Mouse (Mus musculus) MEL (cell line): ENCODE data around the gene Eno2.

Experiments used
- CTCF ChIP-seq, 3 experiments: IDR thresholded peaks in 2 of 3; conservative IDR thresholded peaks in 1 of 3; 2 replicates each; pipeline ENCODE4 v1.5.1; 2011 to 2012; ENCODE audit warnings: low read length in 3 of 3, low read depth in 2 of 3, mild to moderate bottlenecking in 2 of 3, improper control_type of control experiment in 1 of 3, inconsistent platforms in 1 of 3, mixed read lengths in 1 of 3, moderate library complexity in 1 of 3; ENCODE audit not compliant: control insufficient read depth in 1 of 3, insufficient read depth in 1 of 3, poor library complexity in 1 of 3, severe bottlenecking in 1 of 3
- ELF1 ChIP-seq: IDR thresholded peaks from 2 replicates; pipeline ENCODE4 v1.6.1; 2014; ENCODE audit warnings: low read depth, mild to moderate bottlenecking, inconsistent platforms, low read length, improper control_type of control experiment, moderate library complexity
- GATA1 ChIP-seq: IDR thresholded peaks from 2 replicates; pipeline ENCODE4 v1.6.1; 2011; ENCODE audit warnings: low read depth, low read length, improper control_type of control experiment
- JUND ChIP-seq: IDR thresholded peaks from 2 replicates; pipeline ENCODE4 v1.6.1; 2011; ENCODE audit warnings: low read depth, mild to moderate bottlenecking, improper control_type of control experiment, low read length
- MAFK ChIP-seq: IDR thresholded peaks from 2 replicates; pipeline ENCODE4 v1.6.1; 2011; ENCODE audit warnings: low read depth, mild to moderate bottlenecking, low read length, improper control_type of control experiment, borderline replicate concordance
- POLR2A ChIP-seq, 2 experiments: IDR thresholded peaks; 2 replicates each; pipeline ENCODE4 v1.6.1; 2011 to 2012; ENCODE audit warnings: low read length in 2 of 2, mild to moderate bottlenecking in 2 of 2, control low read depth in 1 of 2, improper control_type of control experiment in 1 of 2, low read depth in 1 of 2, moderate library complexity in 1 of 2; ENCODE audit not compliant: control insufficient read depth in 1 of 2, insufficient read depth in 1 of 2, poor library complexity in 1 of 2
- USF1 ChIP-seq: IDR thresholded peaks from 2 replicates; pipeline ENCODE4 v1.6.1; 2014; ENCODE audit warnings: low read depth, mild to moderate bottlenecking, inconsistent platforms, low read length, improper control_type of control experiment, moderate library complexity
- USF2 ChIP-seq, 2 experiments: IDR thresholded peaks; 2 replicates each; pipeline ENCODE4 v1.6.1; 2011 to 2012; ENCODE audit warnings: improper control_type of control experiment in 2 of 2, low read length in 2 of 2, borderline replicate concordance in 1 of 2, inconsistent platforms in 1 of 2, low read depth in 1 of 2, mild to moderate bottlenecking in 1 of 2; ENCODE audit not compliant: insufficient read depth in 1 of 2
- ZMIZ1 ChIP-seq: IDR thresholded peaks from 2 replicates; pipeline ENCODE4 v1.6.1; 2012; ENCODE audit warnings: low read depth, mild to moderate bottlenecking, inconsistent platforms, low read length, improper control_type of control experiment, moderate library complexity

DNA sequence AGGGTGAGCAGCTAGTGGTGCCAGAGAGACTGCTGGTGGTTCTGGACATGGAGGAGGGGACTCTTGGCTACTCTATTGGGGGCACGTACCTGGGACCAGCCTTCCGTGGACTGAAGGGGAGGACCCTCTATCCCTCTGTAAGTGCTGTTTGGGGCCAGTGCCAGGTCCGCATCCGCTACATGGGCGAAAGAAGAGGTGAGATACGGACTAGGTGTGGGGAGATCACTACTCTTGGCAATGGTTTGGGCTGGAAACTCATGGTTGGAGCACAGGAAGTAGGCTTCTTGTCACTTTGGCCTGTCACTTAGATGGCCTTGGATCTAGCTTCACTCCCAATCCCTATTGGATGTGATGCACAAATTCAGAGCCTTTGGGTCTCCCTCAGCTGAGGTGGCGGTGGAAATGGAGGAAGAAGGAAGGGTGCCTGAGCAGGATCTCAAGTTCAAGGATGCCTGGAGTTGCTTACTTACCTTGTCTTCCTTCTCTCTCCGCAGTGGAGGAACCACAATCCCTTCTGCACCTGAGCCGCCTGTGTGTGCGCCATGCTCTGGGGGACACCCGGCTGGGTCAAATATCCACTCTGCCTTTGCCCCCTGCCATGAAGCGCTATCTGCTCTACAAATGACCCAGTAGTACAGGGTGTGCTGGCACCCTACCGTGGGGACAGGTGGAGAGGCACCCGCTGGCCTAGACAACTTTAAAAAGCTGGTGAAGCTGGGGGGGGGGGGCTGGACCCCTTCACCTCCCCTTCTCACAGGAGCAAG lies 40.5 kb upstream of the Eno2 start:
- no peak for TF ChIP-seq ELF1
- TF ChIP-seq POLR2A (IDR thresholded peaks at IDR 0.05; ENCODE audit: control insufficient read depth in 1 of 2, insufficient read depth in 1 of 2, low read depth in 1 of 2, low read length in 2 of 2, poor library complexity in 1 of 2): peak; percentile 22 to 45; a peak in 2 of 4 replicates
- no peak for TF ChIP-seq MAFK
- TF ChIP-seq CTCF (IDR thresholded peaks at IDR 0.05 in 2 of 3, conservative IDR thresholded peaks at IDR 0.05 in 1 of 3; ENCODE audit: control insufficient read depth in 1 of 3, insufficient read depth in 1 of 3, low read depth in 2 of 3, low read length in 3 of 3, poor library complexity in 1 of 3, severe bottlenecking in 1 of 3): no peak
- no peak for TF ChIP-seq USF2 (IDR thresholded peaks at IDR 0.05; ENCODE audit: borderline replicate concordance in 1 of 2, insufficient read depth in 1 of 2, low read depth in 1 of 2, low read length in 2 of 2)
- no peak for TF ChIP-seq JUND
- no peak; the same call in 1 of the 2 replicates for TF ChIP-seq ZMIZ1
- TF ChIP-seq USF1: no peak
- TF ChIP-seq GATA1: no peak
